Mouse (Mus musculus): ENCODE results near the gene Fbxo40.

DNA sequence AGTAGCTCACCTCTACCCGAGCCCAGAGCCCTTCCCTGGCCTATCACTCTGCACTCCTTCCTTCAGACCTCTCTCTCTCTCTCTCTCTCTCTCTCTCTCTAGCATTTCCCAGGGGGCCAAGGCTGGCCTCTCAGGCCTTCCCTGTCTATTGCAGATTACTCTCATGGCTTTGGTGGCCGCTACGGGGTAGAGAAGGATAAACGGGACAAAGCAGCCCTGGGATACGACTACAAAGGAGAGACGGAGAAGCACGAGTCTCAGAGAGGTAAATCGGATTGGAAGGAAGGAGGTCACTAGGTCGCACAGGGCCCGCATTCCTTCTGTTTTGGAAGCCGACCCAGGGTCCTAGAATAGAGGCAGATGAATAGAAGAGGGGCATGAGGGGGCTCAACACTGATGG, 35.2 kb downstream of the Fbxo40 start:
- TF ChIP-seq CTCF (IDR thresholded peaks at IDR 0.05; ENCODE audit: control insufficient read depth, insufficient read depth, low read length) (no peak), POLR2A (IDR thresholded peaks at IDR 0.05; ENCODE audit: borderline replicate concordance, control insufficient read depth, low read depth, low read length) (no peak)

Measured in bone marrow, adult 2 months (tissue).